Mouse (Mus musculus) heart, postnatal 25 days (tissue): ENCODE data around the gene Prpf18. TPM values are rescaled to one million over a fixed set of nuclear protein-coding genes. Genes with fewer than 3 reads are reported as not detected.
A peak's percentile ranks its signal among the peaks of the same experiment; 100 is the strongest.
"Not testable (repeated sequence)": the region's sequence is repeated elsewhere in the genome, so short reads cannot be mapped to it uniquely, and the experiment has no call there.

Source experiments
- DNase-seq: peaks from one replicate; pipeline ENCODE4 v3.0.0; 2022; ENCODE audit warnings: low spot score
- intact Hi-C: fragments of 180-260 bp; cut with DNase I; formaldehyde crosslinking; loops from one replicate; pipeline ENCODE4 v1.15.1; 2025
- total RNA-seq, 2 experiments: library from RNA; stranded (reverse); gene quantifications; 2 replicates each; pipeline ENCODE4 v1.2.3; 2021

The Prpf18 gene
- total RNA-seq, 2 experiments from 2014 or later, result 33.3 to 38.3 TPM

GRCm38 (mm10) chr2:4616995-4617394 lies 34.9 kb downstream of the Prpf18 start:
- DNase-seq, result no peak
- intact Hi-C loops, result no loop called here

- intact Hi-C loops, result no loop called here
- DNase-seq, result no peak
Observed at GRCm38 (mm10) chr2:4615014-4615546, 36.8 kb downstream of the Prpf18 start.

- DNase-seq, intact Hi-C loops: not testable (repeated sequence)
Observed at GRCm38 (mm10) chr2:4614276-4614929, 37.5 kb downstream of the Prpf18 start.

DNA sequence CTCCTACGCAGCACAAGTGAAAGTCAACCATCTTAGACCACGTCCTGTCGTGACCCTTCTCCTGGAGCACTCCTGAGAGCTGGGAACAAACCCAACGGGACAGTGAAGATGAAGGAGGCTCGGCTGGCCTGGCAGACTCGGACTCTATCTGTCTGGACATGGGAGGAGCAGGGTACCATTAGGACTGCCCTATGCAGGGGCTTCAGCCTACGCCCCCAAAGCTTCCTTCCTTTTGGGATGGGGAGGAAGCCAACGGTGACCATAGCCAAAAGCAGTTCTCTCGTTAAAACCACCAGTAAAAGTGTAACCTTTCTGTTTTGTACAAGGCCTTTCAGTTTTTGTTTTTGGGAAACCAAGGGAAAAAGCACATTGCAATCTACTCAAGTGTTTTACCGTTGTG lies 40.2 kb downstream of the Prpf18 start:
- DNase-seq, result no peak
- intact Hi-C loops, result no loop called here

GRCm38 (mm10) chr2:4611295-4611694 lies 40.6 kb downstream of the Prpf18 start:
- no peak for DNase-seq
- intact Hi-C loops, result no loop called here

DNA sequence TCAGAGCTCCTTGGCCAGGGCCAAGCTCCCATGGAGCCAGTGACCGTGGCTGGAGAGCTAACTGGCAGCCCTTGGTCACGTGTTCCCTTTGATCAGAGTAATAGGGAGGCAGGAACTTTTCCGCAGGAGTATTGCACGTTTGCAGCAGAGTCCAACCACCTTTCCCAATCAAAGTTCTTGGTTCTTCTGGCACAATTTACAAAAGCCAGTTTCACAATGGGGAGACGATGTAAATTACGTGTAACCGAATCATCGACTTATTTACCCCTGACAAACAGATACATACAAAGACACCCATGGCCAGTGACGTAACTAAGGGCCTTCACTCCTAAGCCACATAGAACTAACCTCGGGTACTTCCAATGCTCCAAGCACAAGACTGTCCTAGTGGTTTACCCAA lies 42.5 kb downstream of the Prpf18 start:
- DNase-seq, result no peak
- intact Hi-C loops, result loop anchor here (10.0 kb wide), 1 partner anchor 385 kb away; no protein-coding TSS in a partner anchor

DNA sequence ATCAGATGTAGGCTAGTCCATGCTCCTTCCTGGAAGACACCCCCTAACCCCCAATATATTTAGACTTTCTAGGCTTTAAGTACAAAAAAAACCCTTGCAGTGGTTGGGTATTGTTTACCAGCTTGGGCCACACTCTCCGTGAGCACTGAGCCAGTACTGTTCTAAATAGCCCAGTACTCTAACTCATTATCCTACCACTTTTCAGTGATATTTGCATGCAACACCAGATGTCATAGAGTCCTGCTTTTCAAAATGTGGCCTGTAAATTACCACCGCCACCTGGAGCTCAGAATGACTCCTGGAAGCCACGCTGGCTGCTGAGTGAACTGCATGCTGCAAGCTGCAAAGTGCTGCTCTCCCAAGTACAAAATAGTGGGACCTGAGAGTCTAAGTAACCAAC lies 43.7 kb downstream of the Prpf18 start:
- no peak for DNase-seq
- intact Hi-C loops, result loop anchor here (10.0 kb wide), 1 partner anchor 383 kb away; no protein-coding TSS in a partner anchor

- DNase-seq, result no peak
- intact Hi-C loops, result loop anchor here (10.0 kb wide), 1 partner anchor 382 kb away; no protein-coding TSS in a partner anchor
Observed at GRCm38 (mm10) chr2:4606559-4606958, 45.4 kb downstream of the Prpf18 start.

- intact Hi-C loops, result loop anchor here (5.0 to 10.0 kb wide), 2 partner anchors 49 to 379 kb away; partner anchors contain the start of gene Prpf18
- no peak for DNase-seq
Observed at GRCm38 (mm10) chr2:4603361-4603945, 48.5 kb downstream of the Prpf18 start.

DNA sequence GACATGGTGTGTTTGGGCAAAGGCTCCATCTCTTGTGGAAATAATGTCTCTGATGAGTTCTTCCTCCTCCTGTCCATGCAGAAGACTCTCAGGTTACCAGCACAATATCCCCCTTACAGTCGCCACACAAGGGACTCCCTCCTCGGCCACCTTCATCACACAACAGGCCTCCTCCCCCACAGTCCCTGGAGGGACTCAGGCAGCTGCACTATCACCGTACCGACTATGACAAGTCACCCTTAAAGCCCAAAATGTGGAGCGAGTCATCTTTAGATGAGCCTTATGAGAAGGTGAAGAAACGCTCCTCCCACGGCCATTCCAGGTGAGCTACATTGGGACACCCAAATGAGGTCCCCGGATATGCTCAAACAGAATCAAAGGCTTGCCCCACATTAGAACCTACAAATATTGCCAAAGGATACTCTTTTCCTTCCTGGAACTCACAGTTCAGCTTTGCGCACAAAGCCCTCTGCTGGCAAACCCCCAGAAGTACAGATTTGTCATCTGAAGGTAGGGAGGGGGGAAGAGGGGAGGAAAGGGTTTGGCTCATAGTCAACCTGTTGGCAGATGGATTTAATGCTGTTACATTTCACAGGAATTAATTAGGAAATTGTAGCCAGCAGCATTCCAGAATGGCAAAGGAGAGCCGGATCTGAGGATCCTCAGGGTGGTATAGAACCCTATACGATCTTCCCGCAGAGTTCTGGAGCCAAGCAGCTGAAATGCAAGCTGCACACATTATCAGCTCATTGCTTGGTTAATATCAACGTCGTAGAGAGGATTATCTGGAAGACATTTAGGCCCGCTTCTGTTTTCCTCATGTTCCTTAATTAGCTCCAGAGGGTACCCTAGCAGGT lies 50.7 kb downstream of the Prpf18 start:
- intact Hi-C loops, result loop anchor here (1.0 to 10.0 kb wide), 4 partner anchors 38 to 376 kb away; partner anchors contain the start of gene Prpf18
- DNase-seq, result peak; percentile 40

DNA sequence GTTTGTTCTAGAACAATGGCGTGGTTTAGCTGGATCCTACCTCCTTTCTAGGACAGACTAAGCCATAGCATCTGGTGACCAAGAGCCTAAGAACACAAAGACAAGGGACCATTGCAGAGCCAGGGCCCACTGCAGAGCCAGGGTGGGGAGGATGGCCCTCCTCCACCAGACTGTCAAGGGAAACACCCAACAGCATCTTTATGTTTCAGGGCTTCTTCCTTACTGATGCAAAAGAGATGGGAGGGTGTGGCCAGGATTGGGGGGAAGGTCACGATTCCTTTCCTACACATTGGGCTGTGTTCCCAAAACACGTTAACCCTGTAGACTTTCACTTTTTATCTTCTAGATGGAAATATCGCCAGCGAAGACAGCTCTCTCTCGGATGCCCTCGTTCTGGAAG lies 54.9 kb downstream of the Prpf18 start:
- DNase-seq, result no peak
- intact Hi-C loops, result loop anchor here (10.0 kb wide), 1 partner anchor 52 kb away; no protein-coding TSS in a partner anchor

- intact Hi-C loops, result loop anchor here (10.0 kb wide), 1 partner anchor 49 kb away; no protein-coding TSS in a partner anchor
- DNase-seq, result no peak
Observed at GRCm38 (mm10) chr2:4593878-4594387, 58.0 kb downstream of the Prpf18 start.

DNA sequence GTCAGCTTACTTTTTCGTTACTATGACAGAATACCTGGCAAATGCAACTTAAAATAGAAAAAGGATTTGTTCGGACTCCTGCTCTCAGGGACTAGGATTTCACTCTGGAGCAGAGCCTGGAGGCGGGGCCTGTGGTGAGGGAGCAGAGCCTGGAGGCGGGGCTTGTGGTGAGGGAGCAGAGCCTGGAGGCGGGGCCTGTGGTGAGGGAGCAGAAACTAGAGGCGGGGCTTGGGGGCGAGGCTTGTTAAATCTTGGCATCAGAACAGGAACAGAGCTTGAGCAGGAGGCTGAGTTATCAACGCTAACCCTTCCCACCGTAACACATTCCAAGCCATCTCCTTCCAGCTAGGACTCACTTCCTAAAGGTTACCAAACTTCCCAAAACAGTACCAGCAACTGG lies 58.5 kb downstream of the Prpf18 start:
- DNase-seq, result peak; percentile 74
- intact Hi-C loops, result loop anchor here (10.0 kb wide), 1 partner anchor 49 kb away; no protein-coding TSS in a partner anchor

DNA sequence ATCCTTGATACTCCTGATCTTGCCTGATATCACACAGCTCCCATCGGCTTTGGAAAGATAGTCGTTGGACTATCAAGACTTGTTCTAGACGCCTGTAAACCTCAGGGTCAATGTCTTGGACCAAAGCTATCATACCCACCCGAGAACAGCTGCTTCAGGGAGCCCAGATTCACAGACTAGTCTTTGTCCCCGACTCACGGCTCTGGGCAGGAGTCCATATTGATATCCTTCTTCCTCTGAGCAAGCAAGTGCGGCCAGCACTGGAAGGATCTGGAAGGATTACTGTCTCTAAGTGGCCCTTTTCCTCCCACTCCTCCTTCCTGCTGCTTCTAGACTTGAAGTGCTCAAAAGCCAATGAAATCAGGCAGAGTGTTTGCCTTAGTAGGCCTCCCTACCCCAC lies 59.2 kb downstream of the Prpf18 start:
- intact Hi-C loops, result loop anchor here (10.0 kb wide), 1 partner anchor 48 kb away; no protein-coding TSS in a partner anchor
- DNase-seq, result peak; percentile 44

DNA sequence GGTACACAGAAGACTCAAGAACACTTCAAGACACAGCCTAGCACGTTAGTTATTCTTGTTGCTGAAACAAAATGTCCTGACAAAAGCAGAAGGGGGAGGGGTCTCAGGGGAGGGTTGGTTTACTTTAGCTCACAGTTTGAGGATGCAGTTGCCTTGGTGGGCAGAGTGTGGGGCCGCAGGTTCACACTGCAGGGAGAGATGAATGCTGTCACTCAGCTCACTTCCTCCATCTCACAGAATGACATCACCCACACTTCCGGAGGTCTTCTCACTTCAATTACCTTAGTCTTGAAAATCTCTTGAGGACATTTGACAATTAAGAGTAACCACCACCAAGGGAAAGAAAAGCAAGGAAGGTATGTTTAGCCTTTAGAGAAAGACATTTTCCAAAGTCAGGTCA lies 60.3 kb downstream of the Prpf18 start:
- intact Hi-C loops, result loop anchor here (10.0 kb wide), 1 partner anchor 47 kb away; no protein-coding TSS in a partner anchor
- DNase-seq, result no peak

DNA sequence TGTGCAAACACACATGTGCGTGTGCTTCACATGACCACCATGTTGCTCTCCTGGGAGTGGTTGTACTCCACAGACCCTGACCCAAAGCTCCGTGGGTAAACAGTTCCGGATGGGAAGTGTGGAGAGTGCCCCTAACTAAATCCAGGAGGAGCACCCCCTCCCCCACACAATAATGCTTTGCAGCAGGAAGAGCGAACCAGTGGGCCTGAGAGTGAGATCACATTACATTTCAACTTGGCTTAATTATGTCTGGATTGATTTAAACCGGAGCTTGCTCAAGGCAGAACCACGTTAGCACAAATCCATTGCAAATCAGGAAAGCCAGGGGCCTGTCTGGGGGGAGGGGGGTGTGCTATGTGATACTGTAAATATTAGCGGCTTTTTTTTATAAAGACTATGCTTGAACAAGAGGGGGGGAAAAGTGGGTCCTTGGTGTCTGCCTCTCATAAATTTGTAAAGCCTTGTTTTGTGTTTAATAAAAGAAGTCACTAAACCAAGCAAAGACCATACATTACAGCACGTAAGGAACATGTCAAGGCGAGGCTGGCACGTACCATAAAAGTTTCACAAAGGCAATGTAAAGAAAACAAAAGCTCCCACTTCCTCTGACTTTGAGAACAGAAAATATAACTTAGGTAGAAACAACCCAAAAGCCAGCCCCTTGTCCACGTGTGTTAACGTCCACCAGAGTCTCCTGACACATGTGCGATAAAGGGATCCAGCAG lies 64.1 kb downstream of the Prpf18 start:
- intact Hi-C loops, result loop anchor here (2.0 kb wide), 1 partner anchor 27 kb away; no protein-coding TSS in a partner anchor
- DNase-seq, result no peak

DNA sequence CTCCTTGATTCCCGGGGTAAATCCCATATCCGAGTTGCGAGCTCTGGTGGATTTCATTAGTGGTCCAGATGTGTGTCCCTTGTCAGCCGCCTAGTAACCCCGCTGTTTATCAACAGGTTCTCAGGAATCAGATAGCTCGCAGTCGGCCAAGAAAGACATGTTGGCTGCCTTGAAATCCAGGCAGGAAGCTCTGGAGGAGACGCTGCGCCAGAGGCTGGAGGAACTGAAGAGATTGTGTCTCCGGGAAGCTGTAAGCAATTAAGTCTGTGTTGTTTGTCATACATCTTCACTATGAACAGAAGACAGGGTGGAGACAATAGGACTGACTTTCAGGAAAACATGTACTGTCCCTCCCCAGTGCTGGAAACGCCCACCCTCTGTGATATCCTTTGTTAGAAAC lies 65.7 kb downstream of the Prpf18 start:
- intact Hi-C loops, result loop anchor here (2.0 kb wide), 1 partner anchor 25 kb away; no protein-coding TSS in a partner anchor
- no peak for DNase-seq

GRCm38 (mm10) chr2:4584252-4584651 lies 67.7 kb downstream of the Prpf18 start:
- no peak for DNase-seq
- intact Hi-C loops, result no loop called here

GRCm38 (mm10) chr2:4582930-4583329 lies 69.0 kb downstream of the Prpf18 start:
- no peak for DNase-seq
- intact Hi-C loops, result no loop called here
